Comparison of ENCODE assay signal across 20 mouse cellular contexts in genomic region chr4:136944558-136945350, GRCm38 (mm10). TPM values are rescaled to one million over a fixed set of nuclear protein-coding genes. Genes with fewer than 3 reads are reported as not detected.
DNase-seq lines count a peak whose midpoint lies in the region; TF ChIP-seq lines count a peak whose summit lies in the region.
"Had no signal": no experiment of that assay in that cellular context is flagged by ENCODE, and none has a peak within 500 bp of the region (broad histone marks: within the 10 kb centered on the region; RNA-seq: fewer than 3 reads in every experiment).

No protein-coding gene starts in this region.

- peak; percentile 63 for DNase-seq in cerebellum, adult 9-11 months
- DNase-seq in cerebellum, adult 8-10 months, result no peak
- peak; percentile 12 for DNase-seq in kidney, postnatal 14 days
- no peak for DNase-seq in kidney, adult 11 months
- peak; percentile 64 to 74 for DNase-seq in cerebellum, postnatal 10 days
- no peak for DNase-seq in left cerebral cortex, adult 9 months (ENCODE audit: low spot score in 2 of 2)
- DNase-seq in layer of hippocampus, adult 18-20 months (ENCODE audit: low spot score in 2 of 2), result no peak
- DNase-seq: heart, postnatal 36 days; lung, adult 2 months; lung, postnatal 4 days; spleen, adult 18-20 months; thymus, postnatal 14 days had no signal

- H3K36me3 ChIP-seq in E14TG2a.4 (ENCODE audit: insufficient read depth, low read length), result no peaks in the 10 kb centered on the region
- H3K36me3 ChIP-seq: embryonic facial prominence, embryonic 12.5 days; forebrain, embryonic 12.5 days; G1E; heart, embryonic 12.5 days; limb, embryonic 15.5 days; stomach, embryonic 15.5 days had no signal

- no peaks in the 10 kb centered on the region for H3K9me3 ChIP-seq in E14TG2a.4 (ENCODE audit: low read length)
- H3K9me3 ChIP-seq: embryonic facial prominence, embryonic 12.5 days; forebrain, embryonic 12.5 days; G1E; heart, embryonic 12.5 days; limb, embryonic 15.5 days; stomach, embryonic 15.5 days had no signal

- no peak for TF ChIP-seq CTCF in E14TG2a.4 (conservative IDR thresholded peaks at IDR 0.05; ENCODE audit: low read length)

- H3K4me3 ChIP-seq in E14TG2a.4 (replicated peaks; ENCODE audit: low read length), result peak overlapping the region; percentile 64
- H3K4me3 ChIP-seq: embryonic facial prominence, embryonic 12.5 days; forebrain, embryonic 12.5 days; heart, embryonic 12.5 days; limb, embryonic 15.5 days; stomach, embryonic 15.5 days had no signal

- H3K4me1 ChIP-seq in E14TG2a.4 (replicated peaks; ENCODE audit: low read depth, low read length), result peaks cover 39% of the 10 kb centered on the region

- peaks cover 97% of the 10 kb centered on the region for H3K27me3 ChIP-seq in E14TG2a.4 (ENCODE audit: insufficient read depth, low read length)

RNA-seq across cellular contexts. Expression of gene Epha8, which starts 11.9 kb away (rescaled TPM):
- total RNA-seq in layer of hippocampus, adult 18-20 months (2021), result 1 to 10 TPM; 1.2 to 1.9 TPM
- total RNA-seq: heart, postnatal 36 days; neutrophil, adult 5-6 weeks had no signal

RNA-seq across cellular contexts. Expression of gene C1qa, which starts 46.2 kb away (rescaled TPM):
- total RNA-seq in layer of hippocampus, adult 18-20 months (2021), result 10 to 100 TPM; 59.6 to 68.5 TPM
- total RNA-seq: neutrophil, adult 5-6 weeks had no signal

RNA-seq across cellular contexts. Expression of gene C1qc, which starts 51.9 kb away (rescaled TPM):
- 10 to 100 TPM; 41.0 to 50.7 TPM for total RNA-seq in layer of hippocampus, adult 18-20 months (2021)
- total RNA-seq: neutrophil, adult 5-6 weeks had no signal

RNA-seq across cellular contexts. Expression of gene C1qb, which starts 58.8 kb away (rescaled TPM):
- 10 to 100 TPM; 56.5 to 79.9 TPM for total RNA-seq in layer of hippocampus, adult 18-20 months (2021)
- total RNA-seq: neutrophil, adult 5-6 weeks had no signal

Comparison
In these comparisons a context has a peak if more than half of its experiments do, and no peak if none do; other contexts are left out.
1. DNase-seq: peak in cerebellum, adult 9-11 months (single experiment), kidney, postnatal 14 days (single experiment) and cerebellum, postnatal 10 days (2 of 2); none in cerebellum, adult 8-10 months (single experiment), kidney, adult 11 months (single experiment), left cerebral cortex, adult 9 months (0 of 2) and layer of hippocampus, adult 18-20 months (0 of 2).